Mouse (Mus musculus) frontal cortex, adult 2 months (tissue): ENCODE results near the gene Cdc42bpg. TPM values are rescaled to one million over a fixed set of nuclear protein-coding genes. Genes with fewer than 3 reads are reported as not detected.
"Not testable (repeated sequence)": the region's sequence is repeated elsewhere in the genome, so short reads cannot be mapped to it uniquely, and the experiment has no call there.

Source experiments
- DNase-seq, 2 experiments: peaks; one replicate each; pipeline ENCODE4 v3.0.0; 2022; ENCODE audit warnings: low spot score in 1 of 2; ENCODE audit errors: extremely low spot score in 1 of 2
- polyA plus RNA-seq: library from polyadenylated mRNA; depleted of rRNA; stranded (reverse); fragments of >200 nt; gene quantifications from 2 replicates; pipeline ENCODE4 v1.2.3, GENCODE M21; 2012

Gene Cdc42bpg
- polyA plus RNA-seq, 1 experiment = 3.3 TPM

- DNase-seq = no peak
Measured at GRCm38 (mm10) chr19:6294301-6294700, 12.0 kb upstream of the Cdc42bpg start.

- DNase-seq = no peak
Measured at GRCm38 (mm10) chr19:6296551-6297210, 9.6 kb upstream of the Cdc42bpg start.

GRCm38 (mm10) chr19:6297641-6298040 is 8.6 kb upstream of the Cdc42bpg start:
- no peak for DNase-seq

GRCm38 (mm10) chr19:6299003-6299402 is 7.3 kb upstream of the Cdc42bpg start:
- DNase-seq = no peak

GRCm38 (mm10) chr19:6299450-6300267 is 6.6 kb upstream of the Cdc42bpg start:
- no peak for DNase-seq

GRCm38 (mm10) chr19:6300402-6300841 is 5.8 kb upstream of the Cdc42bpg start:
- DNase-seq = no peak

GRCm38 (mm10) chr19:6302114-6302513 is 4.1 kb upstream of the Cdc42bpg start:
- no peak for DNase-seq

GRCm38 (mm10) chr19:6302522-6302921 is 3.7 kb upstream of the Cdc42bpg start:
- peak in 1 of 2 experiments; percentile 37 for DNase-seq

- no peak for DNase-seq
Measured at GRCm38 (mm10) chr19:6303831-6304230, 2.4 kb upstream of the Cdc42bpg start.

- peak; percentile 50 to 88 for DNase-seq
Measured at GRCm38 (mm10) chr19:6304787-6305516, 1.3 kb upstream of the Cdc42bpg start.

- no peak for DNase-seq
Measured at GRCm38 (mm10) chr19:6305517-6306115, 640 bp upstream of the Cdc42bpg start.

- peak in 1 of 2 experiments; percentile 40 for DNase-seq
Measured at GRCm38 (mm10) chr19:6306586-6306985, 330 bp downstream of the Cdc42bpg start.

- no peak for DNase-seq
Measured at GRCm38 (mm10) chr19:6307733-6308531, 1.7 kb downstream of the Cdc42bpg start.

- DNase-seq = no peak
Measured at GRCm38 (mm10) chr19:6310181-6310580, 3.9 kb downstream of the Cdc42bpg start.

GRCm38 (mm10) chr19:6311783-6312182 is 5.5 kb downstream of the Cdc42bpg start:
- not testable (repeated sequence) for DNase-seq

GRCm38 (mm10) chr19:6313796-6314195 is 7.5 kb downstream of the Cdc42bpg start:
- no peak for DNase-seq

GRCm38 (mm10) chr19:6314513-6314912 is 8.3 kb downstream of the Cdc42bpg start:
- DNase-seq = no peak

- DNase-seq = no peak
Measured at GRCm38 (mm10) chr19:6315573-6315972, 9.3 kb downstream of the Cdc42bpg start.

GRCm38 (mm10) chr19:6318145-6318544 is 11.9 kb downstream of the Cdc42bpg start:
- DNase-seq = no peak

GRCm38 (mm10) chr19:6321358-6321757 is 15.1 kb downstream of the Cdc42bpg start:
- DNase-seq = no peak
